Mouse (Mus musculus): Measurements from ENCODE around the gene Tagln. TPM values are rescaled to one million over a fixed set of nuclear protein-coding genes. Genes with fewer than 3 reads are reported as not detected.

Gene Tagln
- polyA plus RNA-seq, 1 experiment from 2014 or later, result 1,168 TPM

- WGBS, result 80% methylated on average over 1 of the region's 1 CpGs
- TF ChIP-seq CTCF (IDR thresholded peaks at IDR 0.05; ENCODE audit: low read depth) (no peak), EP300 (optimal IDR thresholded peaks at IDR 0.05) (no peak)
Observed at GRCm38 (mm10) chr9:45980611-45981010, 44.8 kb upstream of the Tagln start.

GRCm38 (mm10) chr9:45979778-45980177 lies 43.9 kb upstream of the Tagln start:
- Histone ChIP-seq H3K4me1 (replicated peaks; ENCODE audit: control insufficient read depth, insufficient read depth) (peaks cover 4% of the 10 kb centered on the region; the same call in 1 of the 2 replicates), H3K4me2 (replicated peaks; ENCODE audit: low read depth) (no peak overlapping the region), H3K4me3 (ENCODE audit: low read depth, low read length) (no peak overlapping the region), H3K9ac (ENCODE audit: low read length) (no peak overlapping the region), H3K9me3 (ENCODE audit: control insufficient read depth, low read length) (no peaks in the 10 kb centered on the region), H3K27ac (replicated peaks) (no peak overlapping the region), H3K27me3 (ENCODE audit: control insufficient read depth, insufficient read depth, low read length) (no peaks in the 10 kb centered on the region), H3K36me3 (ENCODE audit: control insufficient read depth, insufficient read depth, low read length) (no peaks in the 10 kb centered on the region)
- WGBS, result 79% methylated on average over 2 of the region's 2 CpGs
- DNase-seq (ENCODE audit: low spot score) (no peak), ATAC-seq (ENCODE audit: low FRiP score, low TSS enrichment) (no peak)
- no peak for TF ChIP-seq EP300 (optimal IDR thresholded peaks at IDR 0.05)
- no peak for TF ChIP-seq CTCF (IDR thresholded peaks at IDR 0.05; ENCODE audit: low read depth)

More at GRCm38 (mm10) chr9:45980611-45981010, 44.8 kb upstream of the Tagln start:
- H3K9me3 ChIP-seq (ENCODE audit: control insufficient read depth, low read length), result no peaks in the 10 kb centered on the region
- no peak overlapping the region for H3K4me3 ChIP-seq (ENCODE audit: low read depth, low read length)
- no peak overlapping the region for H3K4me2 ChIP-seq (replicated peaks; ENCODE audit: low read depth)
- H3K27ac ChIP-seq (replicated peaks), result no peak overlapping the region
- no peaks in the 10 kb centered on the region for H3K36me3 ChIP-seq (ENCODE audit: control insufficient read depth, insufficient read depth, low read length)
- H3K4me1 ChIP-seq (replicated peaks; ENCODE audit: control insufficient read depth, insufficient read depth), result peaks cover 4% of the 10 kb centered on the region; the same call in 1 of the 2 replicates
- no peaks in the 10 kb centered on the region for H3K27me3 ChIP-seq (ENCODE audit: control insufficient read depth, insufficient read depth, low read length)
- no peak overlapping the region for H3K9ac ChIP-seq (ENCODE audit: low read length)
- DNase-seq (ENCODE audit: low spot score) (no peak), ATAC-seq (ENCODE audit: low FRiP score, low TSS enrichment) (no peak)

- 70% methylated on average over 2 of the region's 2 CpGs for WGBS
- Histone ChIP-seq H3K9me3 (ENCODE audit: control insufficient read depth, low read length) (no peaks in the 10 kb centered on the region), H3K27ac (replicated peaks) (no peak overlapping the region), H3K4me1 (replicated peaks; ENCODE audit: control insufficient read depth, insufficient read depth) (no peaks in the 10 kb centered on the region), H3K9ac (ENCODE audit: low read length) (no peak overlapping the region), H3K4me3 (ENCODE audit: low read depth, low read length) (no peak overlapping the region), H3K4me2 (replicated peaks; ENCODE audit: low read depth) (no peak overlapping the region), H3K27me3 (ENCODE audit: control insufficient read depth, insufficient read depth, low read length) (no peaks in the 10 kb centered on the region), H3K36me3 (ENCODE audit: control insufficient read depth, insufficient read depth, low read length) (0 out of 2 replicates have a peak, but pooled peaks cover 2% of the 10 kb centered on the region)
- DNase-seq (ENCODE audit: low spot score), result no peak
- TF ChIP-seq EP300 (optimal IDR thresholded peaks at IDR 0.05) (no peak), CTCF (IDR thresholded peaks at IDR 0.05; ENCODE audit: low read depth) (peak; percentile 58)
- no peak for ATAC-seq (ENCODE audit: low FRiP score, low TSS enrichment)
Observed at GRCm38 (mm10) chr9:45976884-45977283, 41.0 kb upstream of the Tagln start.

GRCm38 (mm10) chr9:45963577-45963976 lies 27.7 kb upstream of the Tagln start:
- Histone ChIP-seq H3K9ac (ENCODE audit: low read length) (no peak overlapping the region), H3K4me3 (ENCODE audit: low read depth, low read length) (no peak overlapping the region), H3K27ac (replicated peaks) (no peak overlapping the region), H3K27me3 (ENCODE audit: control insufficient read depth, insufficient read depth, low read length) (no peaks in the 10 kb centered on the region), H3K4me2 (replicated peaks; ENCODE audit: low read depth) (no peak overlapping the region), H3K4me1 (replicated peaks; ENCODE audit: control insufficient read depth, insufficient read depth) (no peaks in the 10 kb centered on the region), H3K36me3 (ENCODE audit: control insufficient read depth, insufficient read depth, low read length) (peaks cover 10% of the 10 kb centered on the region), H3K9me3 (ENCODE audit: control insufficient read depth, low read length) (no peaks in the 10 kb centered on the region)
- no peak for ATAC-seq (ENCODE audit: low FRiP score, low TSS enrichment)
- TF ChIP-seq EP300 (optimal IDR thresholded peaks at IDR 0.05) (no peak), CTCF (IDR thresholded peaks at IDR 0.05; ENCODE audit: low read depth) (no peak)
- WGBS, result 87% methylated on average over 6 of the region's 6 CpGs
- DNase-seq (ENCODE audit: low spot score), result no peak

- DNase-seq (ENCODE audit: low spot score) (no peak), ATAC-seq (ENCODE audit: low FRiP score, low TSS enrichment) (peak; percentile 7; the same call in 1 of the 2 replicates)
- no peaks in the 10 kb centered on the region for H3K9me3 ChIP-seq (ENCODE audit: control insufficient read depth, low read length)
- H3K4me3 ChIP-seq (ENCODE audit: low read depth, low read length), result no peak overlapping the region
- no peak overlapping the region for H3K9ac ChIP-seq (ENCODE audit: low read length)
- H3K27me3 ChIP-seq (ENCODE audit: control insufficient read depth, insufficient read depth, low read length), result no peaks in the 10 kb centered on the region
- TF ChIP-seq CTCF (IDR thresholded peaks at IDR 0.05; ENCODE audit: low read depth), result no peak
- TF ChIP-seq EP300 (optimal IDR thresholded peaks at IDR 0.05), result no peak
- H3K4me2 ChIP-seq (replicated peaks; ENCODE audit: low read depth), result no peak overlapping the region
- H3K36me3 ChIP-seq (ENCODE audit: control insufficient read depth, insufficient read depth, low read length), result 0 out of 2 replicates have a peak, but pooled peaks cover 6% of the 10 kb centered on the region
- 62% methylated on average over 2 of the region's 2 CpGs for WGBS
- H3K27ac ChIP-seq (replicated peaks), result peak overlapping the region; percentile 40; the same call in 1 of the 2 replicates
- H3K4me1 ChIP-seq (replicated peaks; ENCODE audit: control insufficient read depth, insufficient read depth), result no peaks in the 10 kb centered on the region
Observed at GRCm38 (mm10) chr9:45961855-45962254, 26.0 kb upstream of the Tagln start.

GRCm38 (mm10) chr9:45959661-45960060 lies 23.8 kb upstream of the Tagln start:
- no peaks in the 10 kb centered on the region for H3K9me3 ChIP-seq (ENCODE audit: control insufficient read depth, low read length)
- WGBS, result 71% methylated on average over 7 of the region's 7 CpGs
- H3K27ac ChIP-seq (replicated peaks), result peak overlapping the region; percentile 35; the same call in 1 of the 2 replicates
- ATAC-seq (ENCODE audit: low FRiP score, low TSS enrichment), result no peak
- no peaks in the 10 kb centered on the region for H3K27me3 ChIP-seq (ENCODE audit: control insufficient read depth, insufficient read depth, low read length)
- H3K4me2 ChIP-seq (replicated peaks; ENCODE audit: low read depth), result no peak overlapping the region
- H3K36me3 ChIP-seq (ENCODE audit: control insufficient read depth, insufficient read depth, low read length), result 0 out of 2 replicates have a peak, but pooled peaks cover 4% of the 10 kb centered on the region
- no peak overlapping the region for H3K9ac ChIP-seq (ENCODE audit: low read length)
- DNase-seq (ENCODE audit: low spot score), result no peak
- no peaks in the 10 kb centered on the region for H3K4me1 ChIP-seq (replicated peaks; ENCODE audit: control insufficient read depth, insufficient read depth)
- no peak overlapping the region for H3K4me3 ChIP-seq (ENCODE audit: low read depth, low read length)
- TF ChIP-seq CTCF (IDR thresholded peaks at IDR 0.05; ENCODE audit: low read depth) (no peak), EP300 (optimal IDR thresholded peaks at IDR 0.05) (no peak)

All from stomach, postnatal 0 days (tissue).